Mouse (Mus musculus) G1E (cell line): ENCODE results near the gene Tcap. TPM values are rescaled to one million over a fixed set of nuclear protein-coding genes. Genes with fewer than 3 reads are reported as not detected.

ENCODE experiments used
- ATAC-seq: 2 replicates; pipeline ENCODE4 v1.8.0; 2016; ENCODE audit warnings: mild to moderate bottlenecking; ENCODE audit not compliant: insufficient number of reproducible peaks, poor library complexity, low FRiP score, severe bottlenecking; ENCODE audit errors: extremely low read depth
- DNase-seq: peaks from one replicate; pipeline ENCODE4 v3.0.0; 2012; ENCODE audit warnings: low spot score
- H3K27me3 ChIP-seq: 2 replicates; pipeline ENCODE4 v1.6.1; 2012; ENCODE audit warnings: mild to moderate bottlenecking, low read length, inconsistent platforms; ENCODE audit not compliant: insufficient read depth
- H3K36me3 ChIP-seq: replicated peaks from 2 replicates; pipeline ENCODE3; 2012; ENCODE audit warnings: mild to moderate bottlenecking, inconsistent platforms
- H3K4me1 ChIP-seq: 2 replicates; pipeline ENCODE4 v1.6.1; 2012; ENCODE audit warnings: low read depth, low read length, inconsistent platforms, mixed read lengths; ENCODE audit not compliant: insufficient read depth
- H3K4me3 ChIP-seq: 2 replicates; pipeline ENCODE4 v1.5.1; 2012; ENCODE audit warnings: low read depth, mild to moderate bottlenecking, inconsistent platforms, low read length, moderate library complexity, mixed read lengths
- H3K9me3 ChIP-seq: replicated peaks from 2 replicates; pipeline ENCODE4 v1.6.1; 2012; ENCODE audit warnings: inconsistent platforms
- CTCF ChIP-seq: IDR thresholded peaks from 2 replicates; pipeline ENCODE4 v1.5.1; 2012; ENCODE audit warnings: low read depth, low read length, inconsistent platforms, mixed read lengths
- GATA1 ChIP-seq: IDR thresholded peaks from 2 replicates; pipeline ENCODE4 v1.6.1; 2012; ENCODE audit warnings: borderline replicate concordance, low read length, inconsistent platforms, mixed read lengths
- GATA2 ChIP-seq: IDR thresholded peaks from 2 replicates; pipeline ENCODE4 v1.6.1; 2012; ENCODE audit warnings: low read depth, low read length, inconsistent platforms, borderline replicate concordance
- POLR2AphosphoS5 ChIP-seq: IDR thresholded peaks from 2 replicates; pipeline ENCODE4 v1.6.1; 2012; ENCODE audit warnings: low read depth, low read length, inconsistent platforms; ENCODE audit not compliant: insufficient replicate concordance
- TAL1 ChIP-seq: conservative IDR thresholded peaks from 2 replicates; pipeline ENCODE4 v1.6.1; 2012; ENCODE audit warnings: low read depth, low read length, inconsistent platforms, mixed read lengths
- polyA plus RNA-seq: library from polyadenylated mRNA; stranded (reverse); fragments of >175 nt; gene quantifications from 2 replicates; pipeline ENCODE4 v1.2.3, GENCODE M21; 2012
- total RNA-seq, 2 experiments: library from RNA; stranded (forward) in 1 of 2; stranded (reverse) in 1 of 2; fragments of 200-1000 nt in 1 of 2; fragments of >200 nt in 1 of 2; fragmentation: Nextera tagmentation in 1 of 2; gene quantifications; 2 replicates each; pipeline ENCODE4 v1.2.3; 2014 to 2017

Gene Tcap
- total and polyA plus RNA-seq, 3 experiments, result not detected

DNA sequence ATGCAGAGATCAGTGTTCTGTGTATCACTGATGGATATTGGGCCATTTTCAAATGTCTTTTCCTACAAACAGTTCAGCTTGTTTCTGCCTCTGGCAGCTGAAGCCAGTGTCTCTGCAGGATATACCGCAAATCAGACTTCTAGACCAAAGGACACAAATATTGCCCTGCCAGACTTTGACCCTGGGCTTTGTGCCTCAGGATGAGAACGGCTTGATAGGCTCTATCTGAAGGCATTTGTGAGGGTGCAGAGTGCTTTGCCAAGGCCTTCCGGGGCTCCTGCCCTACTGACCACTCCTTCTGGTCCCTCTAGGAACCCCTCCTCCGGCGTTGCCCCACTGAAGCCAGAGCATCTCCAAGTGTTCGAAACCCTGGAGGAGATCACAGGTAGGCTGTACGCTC, 43.0 kb downstream of the Tcap start:
- ATAC-seq (no peak), DNase-seq (no peak)
- Histone ChIP-seq H3K9me3 (no peaks in the 10 kb centered on the region), H3K27me3 (peaks cover 52% of the 10 kb centered on the region), H3K4me3 (no peak overlapping the region), H3K36me3 (no peaks in the 10 kb centered on the region), H3K4me1 (no peaks in the 10 kb centered on the region)
- TF ChIP-seq GATA2, result no peak
- TF ChIP-seq GATA1, result no peak
- TF ChIP-seq POLR2AphosphoS5, result no peak
- TF ChIP-seq CTCF, result no peak
- no peak for TF ChIP-seq TAL1

DNA sequence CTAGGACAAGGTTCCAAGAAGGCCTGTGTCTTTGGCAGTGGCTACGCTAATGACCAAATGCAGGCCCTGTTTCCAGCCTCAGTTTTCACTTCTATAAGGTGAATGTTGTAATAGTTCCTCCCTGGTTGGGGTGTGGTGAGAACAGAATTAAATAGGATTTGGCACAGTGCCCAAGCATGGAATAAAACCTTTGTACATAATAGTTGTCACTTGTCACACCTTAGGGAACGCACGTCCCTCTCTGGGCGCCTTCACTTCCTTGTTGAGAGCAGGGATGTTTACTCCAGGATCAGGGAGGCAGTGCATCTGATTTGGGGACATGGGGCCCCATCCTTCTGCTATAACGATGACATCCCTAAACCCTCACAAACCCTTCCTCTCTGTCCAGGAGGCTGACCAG, 44.8 kb downstream of the Tcap start:
- 0 out of 2 replicates have a peak, but pooled peaks cover 3% of the 10 kb centered on the region for H3K4me1 ChIP-seq
- H3K4me3 ChIP-seq, result no peak overlapping the region
- no peaks in the 10 kb centered on the region for H3K9me3 ChIP-seq
- ATAC-seq (no peak), DNase-seq (no peak)
- no peak for TF ChIP-seq CTCF
- no peak for TF ChIP-seq POLR2AphosphoS5
- TF ChIP-seq GATA1, result no peak
- TF ChIP-seq GATA2, result no peak
- TF ChIP-seq TAL1, result no peak
- H3K36me3 ChIP-seq, result no peaks in the 10 kb centered on the region
- H3K27me3 ChIP-seq, result peaks cover 56% of the 10 kb centered on the region

DNA sequence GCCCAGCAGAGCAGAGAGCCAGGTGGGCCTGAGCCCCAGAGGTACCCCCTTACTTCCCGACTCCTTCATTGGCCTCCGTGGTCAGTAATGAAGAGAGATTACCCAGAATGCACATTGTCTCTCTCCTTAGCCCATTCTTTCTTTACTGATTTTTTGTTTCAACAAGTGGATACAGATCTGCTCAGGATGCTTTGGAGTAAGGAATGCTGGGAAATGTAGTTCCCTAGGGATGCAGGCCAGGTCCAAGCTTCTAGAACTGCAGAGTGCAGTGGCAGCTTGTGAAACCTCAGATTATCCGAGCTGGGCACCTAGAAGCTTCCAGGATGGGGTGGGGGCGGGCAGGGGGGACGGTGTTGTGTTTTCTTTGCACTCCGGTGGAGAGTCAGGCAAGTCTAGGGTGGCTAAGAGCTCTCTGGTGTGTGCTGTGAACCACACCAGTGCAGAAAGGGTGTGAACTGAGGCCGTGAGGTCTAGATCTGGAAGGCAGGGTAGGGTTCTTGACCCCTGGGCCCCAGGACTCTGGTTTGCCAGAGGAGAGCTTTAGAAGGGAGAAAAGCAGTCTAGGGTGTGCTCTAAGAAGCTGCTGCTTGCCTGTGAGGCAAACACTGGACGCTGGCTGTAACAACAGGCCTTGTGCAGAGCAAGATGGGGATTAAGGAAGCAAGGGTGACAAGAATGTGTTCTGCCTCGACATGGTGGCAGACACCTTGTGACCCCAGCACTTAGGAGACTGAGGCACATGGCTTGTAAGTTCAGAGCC, 48.3 kb downstream of the Tcap start:
- peaks cover 8% of the 10 kb centered on the region for H3K36me3 ChIP-seq
- TF ChIP-seq GATA2, result no peak
- TF ChIP-seq POLR2AphosphoS5, result no peak
- no peak for TF ChIP-seq TAL1
- no peak for TF ChIP-seq CTCF
- ATAC-seq, result no peak

More for the DNA sequence above, 48.3 kb downstream of the Tcap start:
- no peak for DNase-seq
- Histone ChIP-seq H3K4me3 (no peak overlapping the region), H3K4me1 (0 out of 2 replicates have a peak, but pooled peaks cover 3% of the 10 kb centered on the region), H3K9me3 (no peaks in the 10 kb centered on the region), H3K27me3 (peaks cover 56% of the 10 kb centered on the region)

Other genes with a start within 250 kb of the Tcap start
- gene Fbxl20, start 233.4 kb upstream of the Tcap start, total RNA-seq (2014; fragmentation: Nextera tagmentation), result 43.7 and 55.3 TPM in 2 replicates
- gene Fbxl20, start 233.4 kb upstream of the Tcap start, total RNA-seq (2017), result 22.4 and 23.7 TPM in 2 replicates
- gene Fbxl20, start 233.4 kb upstream of the Tcap start, polyA plus RNA-seq, result 12.9 and 13.2 TPM in 2 replicates
- 168 and 188 TPM in 2 replicates for gene Med1, start 190.5 kb upstream of the Tcap start, total RNA-seq (2014; fragmentation: Nextera tagmentation)
- gene Med1, start 190.5 kb upstream of the Tcap start, total RNA-seq (2017), result 38.9 and 44.2 TPM in 2 replicates
- 16.6 and 18.0 TPM in 2 replicates for gene Med1, start 190.5 kb upstream of the Tcap start, polyA plus RNA-seq
- gene Cdk12, start 180.8 kb upstream of the Tcap start, total RNA-seq (2014; fragmentation: Nextera tagmentation), result 84.8 and 93.7 TPM in 2 replicates
- gene Cdk12, start 180.8 kb upstream of the Tcap start, total RNA-seq (2017), result 45.5 and 54.0 TPM in 2 replicates
- gene Cdk12, start 180.8 kb upstream of the Tcap start, polyA plus RNA-seq, result 17.4 and 20.4 TPM in 2 replicates
- gene Neurod2, start 54.2 kb upstream of the Tcap start, total RNA-seq (2014; fragmentation: Nextera tagmentation), result not detected in 2 replicates
- gene Neurod2, start 54.2 kb upstream of the Tcap start, total RNA-seq (2017), result 0.05 and 0.06 TPM in 2 replicates
- gene Neurod2, start 54.2 kb upstream of the Tcap start, polyA plus RNA-seq, result not detected in 2 replicates
- not detected in 2 replicates for gene Ppp1r1b, start 35.4 kb upstream of the Tcap start, total RNA-seq (2014; fragmentation: Nextera tagmentation)
- gene Ppp1r1b, start 35.4 kb upstream of the Tcap start, total RNA-seq (2017), result not detected in 2 replicates
- gene Ppp1r1b, start 35.4 kb upstream of the Tcap start, polyA plus RNA-seq, result not detected in 2 replicates
- 10.9 and 14.3 TPM in 2 replicates for gene Stard3, start 25.4 kb upstream of the Tcap start, total RNA-seq (2014; fragmentation: Nextera tagmentation)
- gene Stard3, start 25.4 kb upstream of the Tcap start, total RNA-seq (2017), result 18.5 and 20.0 TPM in 2 replicates
- 22.9 and 28.4 TPM in 2 replicates for gene Stard3, start 25.4 kb upstream of the Tcap start, polyA plus RNA-seq
- not detected in 2 replicates for gene Pnmt, start 2.6 kb downstream of the Tcap start, total RNA-seq (2014; fragmentation: Nextera tagmentation)
- gene Pnmt, start 2.6 kb downstream of the Tcap start, total RNA-seq (2017), result 0.12 TPM in 1 of 2 replicates, not detected in the other
- gene Pnmt, start 2.6 kb downstream of the Tcap start, polyA plus RNA-seq, result not detected in 2 replicates
- 2.2 and 7.4 TPM in 2 replicates for gene Pgap3, start 16.7 kb downstream of the Tcap start, total RNA-seq (2014; fragmentation: Nextera tagmentation)
- 2.7 and 3.0 TPM in 2 replicates for gene Pgap3, start 16.7 kb downstream of the Tcap start, total RNA-seq (2017)
- 7.5 and 9.1 TPM in 2 replicates for gene Pgap3, start 16.7 kb downstream of the Tcap start, polyA plus RNA-seq
- not detected in 2 replicates for gene Erbb2, start 28.7 kb downstream of the Tcap start, total RNA-seq (2014; fragmentation: Nextera tagmentation)
- 0.05 TPM in 1 of 2 replicates, not detected in the other for gene Erbb2, start 28.7 kb downstream of the Tcap start, total RNA-seq (2017)
- gene Erbb2, start 28.7 kb downstream of the Tcap start, polyA plus RNA-seq, result not detected in 2 replicates
- 19.6 and 27.2 TPM in 2 replicates for gene Mien1, start 55.2 kb downstream of the Tcap start, total RNA-seq (2014; fragmentation: Nextera tagmentation)
- gene Mien1, start 55.2 kb downstream of the Tcap start, total RNA-seq (2017), result 63.9 and 75.0 TPM in 2 replicates
- 44.3 and 45.5 TPM in 2 replicates for gene Mien1, start 55.2 kb downstream of the Tcap start, polyA plus RNA-seq
- gene Grb7, start 62.6 kb downstream of the Tcap start, total RNA-seq (2014; fragmentation: Nextera tagmentation), result 1.4 TPM in 1 of 2 replicates, not detected in the other
- not detected in 2 replicates for gene Grb7, start 62.6 kb downstream of the Tcap start, total RNA-seq (2017)
- 0.06 TPM in 1 of 2 replicates, not detected in the other for gene Grb7, start 62.6 kb downstream of the Tcap start, polyA plus RNA-seq
- gene Ikzf3, start 162.2 kb downstream of the Tcap start, total RNA-seq (2014; fragmentation: Nextera tagmentation), result not detected in 2 replicates
- 0.23 and 0.71 TPM in 2 replicates for gene Ikzf3, start 162.2 kb downstream of the Tcap start, total RNA-seq (2017)
- 0.01 TPM in 1 of 2 replicates, not detected in the other for gene Ikzf3, start 162.2 kb downstream of the Tcap start, polyA plus RNA-seq
- gene Zpbp2, start 167.3 kb downstream of the Tcap start, total RNA-seq (2014; fragmentation: Nextera tagmentation), result 2.5 and 4.8 TPM in 2 replicates
- 3.3 and 4.6 TPM in 2 replicates for gene Zpbp2, start 167.3 kb downstream of the Tcap start, total RNA-seq (2017)
- gene Zpbp2, start 167.3 kb downstream of the Tcap start, polyA plus RNA-seq, result 0.36 and 0.43 TPM in 2 replicates
- 11.0 and 22.0 TPM in 2 replicates for gene Ormdl3, start 203.6 kb downstream of the Tcap start, total RNA-seq (2014; fragmentation: Nextera tagmentation)
- 55.0 and 57.0 TPM in 2 replicates for gene Ormdl3, start 203.6 kb downstream of the Tcap start, total RNA-seq (2017)
- 37.8 and 43.2 TPM in 2 replicates for gene Ormdl3, start 203.6 kb downstream of the Tcap start, polyA plus RNA-seq
- gene Lrrc3c, start 214.5 kb downstream of the Tcap start, total RNA-seq (2014; fragmentation: Nextera tagmentation), result not detected in 2 replicates
- gene Lrrc3c, start 214.5 kb downstream of the Tcap start, total RNA-seq (2017), result not detected in 2 replicates
- not detected in 2 replicates for gene Lrrc3c, start 214.5 kb downstream of the Tcap start, polyA plus RNA-seq
- gene Gm12355, start 241.8 kb downstream of the Tcap start, total RNA-seq (2014; fragmentation: Nextera tagmentation), result 1.3 TPM in 1 of 2 replicates, not detected in the other
- 1.7 and 3.4 TPM in 2 replicates for gene Gm12355, start 241.8 kb downstream of the Tcap start, total RNA-seq (2017)
- gene Gm12355, start 241.8 kb downstream of the Tcap start, polyA plus RNA-seq, result not detected in 2 replicates
- gene Gsdma3, start 242.5 kb downstream of the Tcap start, total RNA-seq (2014; fragmentation: Nextera tagmentation), result not detected in 2 replicates
- gene Gsdma3, start 242.5 kb downstream of the Tcap start, total RNA-seq (2017), result 0.12 TPM in 1 of 2 replicates, not detected in the other
- not detected in 2 replicates for gene Gsdma3, start 242.5 kb downstream of the Tcap start, polyA plus RNA-seq